Mouse (Mus musculus) adrenal gland, postnatal 36 days (tissue): ENCODE data around the gene Xrcc4. TPM values are rescaled to one million over a fixed set of nuclear protein-coding genes. Genes with fewer than 3 reads are reported as not detected.
A peak's percentile ranks its signal among the peaks of the same experiment; 100 is the strongest.

Experiments used
- DNase-seq, 2 experiments: peaks; one replicate each; pipeline ENCODE4 v3.0.0; 2021; ENCODE audit warnings: mixed read lengths in 1 of 2
- total RNA-seq, 2 experiments: library from RNA; stranded (reverse); gene quantifications; 2 replicates each; pipeline ENCODE4 v1.2.3; 2021

Gene Xrcc4
- total RNA-seq, 2 experiments from 2014 or later, result 14.1 to 14.8 TPM

GRCm38 (mm10) chr13:89738776-89739695 is 350.4 kb downstream of the Xrcc4 start:
- peak; percentile 85 to 87 for DNase-seq

- DNase-seq, result no peak
Measured at GRCm38 (mm10) chr13:89738275-89738674, 351.1 kb downstream of the Xrcc4 start.

GRCm38 (mm10) chr13:89735111-89735510 is 354.3 kb downstream of the Xrcc4 start:
- DNase-seq, result no peak

- no peak for DNase-seq
Measured at GRCm38 (mm10) chr13:89726492-89726891, 362.9 kb downstream of the Xrcc4 start.

Other genes with a start within 250 kb of the Xrcc4 start
- 10 to 100 TPM; 18.4 to 19.2 TPM for gene Tmem167, start 485 bp downstream of the Xrcc4 start, total RNA-seq